Mouse (Mus musculus) kidney, postnatal 14 days (tissue): Measurements from ENCODE around the gene Akr1b8.
"Not testable (repeated sequence)": the region's sequence is repeated elsewhere in the genome, so short reads cannot be mapped to it uniquely, and the experiment has no call there.

Source experiments
- DNase-seq: peaks from one replicate; pipeline ENCODE4 v3.0.0; 2022; ENCODE audit warnings: mixed read lengths

Gene Akr1b8

DNA sequence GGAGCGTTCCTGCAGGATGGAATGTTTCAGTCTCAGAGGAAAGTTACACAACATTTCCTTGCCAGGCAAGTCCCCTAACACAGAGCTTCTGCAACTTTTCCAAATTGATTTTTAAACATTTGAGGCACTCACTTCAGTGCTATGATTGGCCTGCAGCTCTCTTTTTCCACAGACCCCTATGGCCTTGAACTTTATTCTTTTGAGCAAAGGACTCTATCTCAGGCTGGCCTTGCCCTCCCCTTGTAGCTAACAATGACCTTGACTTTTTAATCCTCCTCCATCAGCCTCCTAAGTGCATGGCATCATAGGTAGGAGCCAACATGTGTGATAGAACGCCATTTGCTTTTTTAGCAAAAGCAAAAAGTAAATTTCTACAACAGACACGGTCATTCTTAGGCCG lies 52.8 kb downstream of the Akr1b8 start:
- no peak for DNase-seq

- DNase-seq: no peak
Observed at GRCm38 (mm10) chr6:34407403-34407802, 53.5 kb downstream of the Akr1b8 start.

DNA sequence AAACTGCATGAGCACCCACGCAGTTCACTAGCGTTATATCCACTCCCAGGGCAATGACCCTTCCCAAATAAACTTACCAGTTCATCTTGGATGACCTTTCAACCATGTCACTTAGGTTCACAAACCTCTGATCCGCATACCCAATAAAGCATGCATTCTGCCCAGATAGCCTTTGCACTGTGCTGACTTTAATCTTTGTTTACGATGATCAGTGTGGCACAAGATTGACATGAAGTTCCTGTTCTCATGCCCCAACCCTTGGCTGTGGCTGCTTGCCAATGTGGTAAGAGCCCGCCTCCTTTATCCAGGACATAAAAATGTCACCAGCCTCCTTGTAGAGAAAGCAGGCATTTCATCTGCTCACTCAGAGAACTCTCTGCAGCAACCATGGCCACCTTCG lies 58.1 kb downstream of the Akr1b8 start, which contains the start of gene Akr1b7:
Gene Akr1b7 (plus strand): TSS at position 312 of the 400 bp plus-strand sequence.
- DNase-seq: peak; percentile 53

DNA sequence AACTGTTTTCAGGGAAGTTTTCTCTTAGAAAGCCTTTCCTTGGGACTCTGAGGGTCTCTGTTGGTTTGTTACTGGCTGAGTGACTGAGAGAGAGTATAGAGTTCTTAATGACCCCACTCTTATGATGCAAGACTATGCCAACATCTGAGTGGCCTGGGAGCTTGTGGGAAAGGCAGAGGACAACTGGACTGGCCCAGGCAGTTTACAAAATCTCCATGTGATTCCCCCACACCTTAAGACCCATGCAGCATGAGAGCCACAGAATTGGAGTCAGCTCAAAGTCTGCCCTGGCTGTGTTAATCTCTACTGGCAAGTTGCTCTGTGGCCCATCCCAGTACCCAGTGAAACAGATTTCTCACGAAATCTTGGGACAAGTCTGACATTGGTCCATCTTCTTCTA lies 58.8 kb downstream of the Akr1b8 start:
- DNase-seq: no peak

GRCm38 (mm10) chr6:34413386-34413785 lies 59.5 kb downstream of the Akr1b8 start:
- DNase-seq: not testable (repeated sequence)

- DNase-seq: no peak
Observed at GRCm38 (mm10) chr6:34416521-34416920, 62.6 kb downstream of the Akr1b8 start.
